Mouse (Mus musculus) cerebellum, adult 11 months (tissue): ENCODE data around the gene Htr5b.

Source experiments
- DNase-seq: peaks from one replicate; pipeline ENCODE4 v3.0.0; 2022

Gene Htr5b

DNA sequence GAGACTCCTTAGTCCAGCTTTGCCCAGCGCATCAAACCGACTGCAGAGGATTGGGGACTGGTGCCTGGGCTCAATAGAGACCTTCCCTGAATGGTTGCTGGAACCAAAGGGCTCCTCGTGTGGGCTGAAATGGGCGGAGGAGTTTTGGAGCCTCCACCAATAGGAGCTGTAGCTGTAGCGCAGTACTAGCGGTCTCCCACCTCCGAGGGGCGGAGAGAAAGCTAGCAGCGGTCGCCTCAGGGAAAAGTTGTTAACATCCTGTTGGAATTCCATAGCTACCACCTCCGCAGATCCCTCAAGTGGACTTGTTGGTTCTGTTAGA lies at the start of gene Htr5b:
Htr5b (minus strand) TSS at position 67 of the 322 bp plus-strand sequence.
- DNase-seq, result no peak

DNA sequence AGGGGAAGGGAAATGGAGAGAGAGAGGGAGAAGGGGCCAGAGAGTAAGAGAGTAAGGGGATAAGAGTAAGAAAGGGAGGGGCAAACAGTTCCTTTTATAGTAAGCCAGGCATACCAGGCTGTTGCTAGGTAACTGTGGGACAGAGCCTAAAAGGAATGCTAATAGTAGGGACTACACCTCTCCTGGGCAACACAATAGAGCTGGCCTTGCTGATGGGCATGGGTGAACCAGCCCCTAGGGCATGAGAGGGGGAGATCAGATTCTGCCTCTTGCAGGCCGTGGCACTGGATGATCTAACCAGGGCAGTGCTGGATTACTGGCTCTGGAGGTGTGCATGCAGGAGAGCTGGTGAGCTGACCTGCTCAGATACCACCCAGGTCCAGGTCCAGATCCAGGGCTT lies 49.2 kb upstream of the Htr5b start:
- DNase-seq, result no peak

DNA sequence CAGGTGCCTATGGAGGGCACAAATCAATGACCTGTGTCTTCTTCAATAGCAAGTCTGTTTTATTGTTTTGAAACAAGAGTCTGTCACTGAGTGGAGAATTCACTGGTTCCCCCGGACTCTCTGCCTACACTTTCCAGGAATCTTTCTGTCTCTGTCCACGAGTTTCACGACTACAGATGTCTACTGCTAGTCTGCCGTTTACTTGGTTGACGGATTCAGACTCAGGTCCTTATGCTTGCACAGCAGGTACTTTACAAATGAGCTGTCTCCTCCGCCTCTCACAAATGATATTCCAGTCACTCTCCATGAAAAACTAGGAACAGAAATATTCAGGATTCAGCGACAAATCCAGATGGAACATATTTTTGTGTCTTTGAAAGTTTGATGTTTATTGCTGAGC lies 42.3 kb upstream of the Htr5b start:
- no peak for DNase-seq

DNA sequence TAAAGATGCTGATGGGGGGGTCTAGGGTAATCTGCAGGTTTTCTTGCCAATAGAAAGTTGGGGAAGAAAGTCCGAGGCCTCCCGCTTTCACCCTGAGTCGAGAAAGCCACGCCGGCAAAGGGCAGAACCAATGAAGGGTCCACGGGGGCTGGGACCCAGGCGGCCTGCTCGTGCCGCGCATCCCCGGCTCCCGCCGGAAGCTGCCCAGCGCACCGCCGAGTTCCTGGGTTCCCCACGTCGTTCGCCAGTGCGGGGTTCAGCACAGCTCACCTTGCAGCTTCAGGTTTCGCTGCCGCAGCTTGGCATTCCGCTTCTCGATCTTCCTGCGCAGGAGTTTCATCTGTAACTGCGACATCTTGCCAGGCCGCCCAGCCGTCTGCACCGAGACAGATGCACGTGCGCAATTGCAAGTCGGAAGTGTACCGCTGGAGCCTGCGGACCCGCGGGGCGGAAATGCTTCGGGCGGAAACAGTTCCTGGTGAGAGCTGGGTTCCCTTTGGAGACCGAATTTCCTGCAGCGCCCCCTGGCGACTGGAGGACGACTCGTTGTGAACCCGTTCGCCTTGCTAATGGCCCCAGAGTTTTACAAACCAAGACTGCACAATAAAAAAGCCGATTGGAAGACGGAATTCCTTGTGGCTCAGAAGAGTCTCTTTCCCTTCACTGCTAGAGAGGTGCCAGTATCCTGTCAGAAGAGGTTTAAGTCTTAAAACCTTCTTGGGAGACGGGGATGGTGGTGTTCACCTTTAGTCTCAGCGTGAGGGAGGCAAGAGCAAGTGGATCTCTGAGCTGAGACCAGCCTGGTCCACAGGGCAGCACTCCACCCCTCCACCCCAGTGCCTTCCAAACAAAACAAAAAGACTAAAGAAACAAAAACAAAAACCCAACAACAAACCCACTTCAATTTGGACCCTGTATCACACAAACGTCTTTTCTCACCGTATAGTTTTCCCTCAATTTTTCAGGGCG lies 39.5 kb upstream of the Htr5b start, which contains the start of gene Ddx18:
Ddx18 (minus strand) TSS at position 469 of the 969 bp plus-strand sequence.
- DNase-seq, result peak; percentile 95

DNA sequence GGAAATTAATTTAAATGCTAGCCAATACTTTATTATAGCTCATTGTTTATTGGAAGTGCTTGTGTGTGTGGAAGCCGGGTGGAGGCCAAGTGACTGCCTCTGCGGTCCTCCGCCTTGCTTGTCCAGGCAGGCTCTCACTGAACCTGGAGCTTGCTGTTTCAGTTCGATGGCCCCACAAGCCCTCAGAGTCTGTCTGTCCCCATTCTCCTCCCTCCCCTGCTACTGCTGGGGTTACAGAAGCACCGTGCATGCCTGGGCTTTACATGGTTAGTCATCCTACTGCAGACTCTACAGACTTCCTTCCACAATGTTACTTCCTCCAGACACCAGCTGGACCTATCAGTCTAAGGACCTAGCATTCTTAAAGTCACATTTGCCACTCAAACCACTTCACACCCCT lies 29.6 kb upstream of the Htr5b start:
- no peak for DNase-seq

DNA sequence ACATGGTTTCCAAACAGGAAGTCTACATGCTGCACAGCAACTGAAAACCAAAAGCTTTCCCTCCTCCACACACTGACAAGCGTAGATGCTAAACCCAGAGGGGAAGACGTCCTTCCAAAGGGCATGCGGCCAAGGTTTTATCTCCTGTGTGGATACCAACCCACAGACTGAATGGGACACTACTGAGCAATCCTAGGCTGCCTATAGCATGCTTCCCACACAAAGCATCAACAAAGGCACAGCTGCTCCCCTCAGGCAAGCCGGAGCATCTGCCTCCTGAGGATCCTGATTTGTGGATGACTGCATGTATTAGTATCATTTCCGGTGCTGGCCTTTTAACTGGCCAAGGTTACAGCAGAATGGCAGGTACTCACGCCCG lies 23.2 kb upstream of the Htr5b start:
- DNase-seq, result no peak

DNA sequence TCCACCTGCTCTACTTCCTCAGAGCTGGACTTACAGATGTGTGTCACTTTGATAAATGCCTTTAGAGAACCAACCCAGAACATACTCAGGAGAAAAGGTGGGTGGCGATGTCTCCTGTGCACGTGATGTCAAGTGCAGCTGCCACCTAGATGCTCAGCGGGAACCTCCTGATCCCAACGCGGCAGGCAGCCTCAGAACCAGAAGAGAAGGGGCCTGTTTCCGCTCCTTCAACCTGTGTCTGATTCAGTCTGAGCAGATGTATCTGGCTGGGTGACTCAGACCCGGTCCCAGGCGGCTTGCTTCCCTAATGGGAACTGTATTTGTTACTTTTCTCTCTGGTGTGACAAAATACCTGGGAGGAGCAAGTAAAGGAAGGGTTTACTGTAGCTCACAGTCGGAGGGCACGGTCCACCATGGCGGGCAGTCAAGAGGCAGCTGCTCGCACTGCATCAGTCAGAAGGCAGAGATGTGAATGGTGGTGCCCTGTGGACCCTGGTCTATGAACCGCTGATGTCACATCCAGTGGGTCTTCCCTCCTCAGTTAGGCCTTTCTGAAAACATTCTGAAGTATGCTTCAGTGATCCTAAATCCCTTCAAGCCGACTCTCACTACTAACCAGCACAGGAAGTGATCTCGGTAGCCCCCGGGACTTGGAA lies 22.7 kb upstream of the Htr5b start:
- no peak for DNase-seq

DNA sequence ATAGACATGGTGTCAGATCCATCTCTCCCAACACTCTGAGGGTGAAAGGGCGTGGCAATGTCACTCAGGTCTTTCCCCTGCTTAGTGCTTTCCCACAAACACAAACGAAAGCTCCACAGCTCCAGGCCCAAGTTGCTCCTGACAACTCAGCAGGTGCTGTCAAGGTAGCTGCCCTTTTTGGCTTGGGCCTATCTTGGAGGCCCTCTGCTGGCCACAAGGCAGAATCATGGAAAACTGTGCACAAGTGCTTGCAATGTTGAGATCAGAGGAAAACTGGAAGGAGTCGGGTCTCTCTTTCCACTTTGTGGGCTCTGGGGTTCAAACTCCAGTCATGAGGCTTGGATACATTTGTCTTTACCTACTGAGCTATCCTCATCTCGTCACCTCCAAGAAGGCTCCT lies 21.2 kb upstream of the Htr5b start:
- DNase-seq, result no peak

DNA sequence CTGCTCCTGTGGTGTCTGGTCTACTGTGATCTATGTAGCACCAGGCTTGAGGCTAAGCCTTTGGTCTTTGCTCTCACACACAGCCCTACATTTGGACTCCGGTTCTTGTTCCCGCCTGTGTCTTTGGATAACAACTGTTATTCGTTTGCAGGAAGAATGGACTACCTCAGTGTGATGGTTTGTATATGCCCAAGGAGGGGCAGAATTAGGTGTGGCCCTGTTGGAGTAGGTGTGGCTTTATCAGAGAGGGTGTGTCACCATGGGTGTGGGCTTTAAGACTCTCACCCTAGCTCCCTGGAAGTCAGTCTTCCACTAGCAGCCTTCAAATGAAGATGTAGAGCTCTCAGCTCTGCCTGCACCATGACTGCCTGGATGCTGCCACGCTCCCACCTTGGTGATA lies 20.4 kb upstream of the Htr5b start:
- DNase-seq, result no peak

DNA sequence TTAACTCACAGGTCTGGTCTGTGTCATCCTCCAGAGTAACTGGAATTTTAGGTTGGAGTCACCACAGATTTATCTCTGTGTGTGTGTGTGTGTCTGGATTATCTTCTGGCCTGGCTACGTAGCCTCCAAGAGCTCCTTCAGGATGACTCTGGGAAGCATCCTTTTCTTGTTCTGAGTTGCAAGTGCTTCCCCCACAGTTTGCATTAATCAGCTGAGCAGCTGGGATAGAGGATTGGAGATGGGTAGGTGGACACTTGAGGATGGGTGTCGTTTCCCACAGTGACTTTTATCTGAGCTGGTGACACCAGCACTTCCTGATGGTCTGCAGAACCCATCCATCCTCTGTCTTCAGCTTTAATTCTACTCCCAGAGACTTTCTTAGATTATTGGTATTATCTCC lies 18.6 kb upstream of the Htr5b start:
- DNase-seq, result no peak

DNA sequence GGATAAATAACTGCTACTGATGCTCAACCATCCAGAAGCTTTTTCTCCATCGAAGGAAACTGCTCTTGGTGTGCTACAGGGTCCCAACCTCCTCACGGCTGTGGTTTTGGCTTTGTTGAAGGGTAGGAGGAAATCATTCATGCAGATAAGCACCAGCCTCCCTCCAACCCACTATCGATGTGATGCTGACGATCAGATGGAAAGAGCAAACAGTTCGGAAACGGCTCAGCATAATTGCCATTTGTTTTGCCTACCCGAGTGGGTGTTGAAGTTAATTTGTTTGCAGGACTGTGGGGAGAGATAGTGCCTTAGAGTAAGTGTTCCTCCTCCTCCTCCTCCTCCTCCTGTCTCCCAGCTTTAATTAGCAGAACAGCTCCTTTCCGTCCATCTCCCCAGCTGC lies 12.1 kb upstream of the Htr5b start:
- DNase-seq, result no peak

DNA sequence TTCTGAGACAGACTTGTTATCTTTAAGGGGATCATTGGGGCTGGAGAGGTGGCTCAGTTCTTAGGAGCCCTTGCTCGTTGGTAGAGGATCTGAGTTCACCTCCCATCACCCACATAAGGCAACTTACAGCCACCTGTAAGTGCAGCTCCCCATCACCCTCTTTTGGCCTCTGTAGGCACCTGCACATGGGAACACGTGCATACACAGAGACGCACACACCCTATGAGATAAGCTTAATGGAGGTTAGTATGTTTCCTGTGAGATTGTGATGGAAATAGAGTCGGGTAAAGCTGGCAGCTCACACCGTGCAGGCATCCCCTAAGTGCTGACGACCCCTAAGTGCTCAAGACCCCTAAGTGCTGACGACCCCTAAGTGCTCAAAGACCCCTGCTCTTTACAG lies 3.2 kb upstream of the Htr5b start:
- no peak for DNase-seq

DNA sequence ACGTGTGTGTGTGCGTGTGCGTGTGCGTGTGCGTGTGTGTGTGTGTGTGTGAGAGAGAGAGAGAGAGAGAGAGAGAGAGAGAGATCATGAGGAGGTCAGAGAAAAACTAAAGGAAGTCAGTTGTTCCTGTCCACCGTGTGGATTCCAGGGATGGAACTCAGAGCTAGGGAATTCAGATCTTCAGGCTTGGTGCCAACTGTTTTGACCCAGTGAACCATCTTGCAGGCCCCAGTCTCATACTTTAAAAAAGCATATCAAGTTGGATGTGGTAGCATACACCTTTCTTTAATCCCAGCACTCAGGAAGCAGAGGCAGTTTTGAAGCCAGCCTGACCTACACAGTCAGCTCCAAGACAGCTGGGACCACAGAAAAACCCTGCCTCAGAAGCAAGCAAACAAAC lies 1.0 kb upstream of the Htr5b start:
- DNase-seq, result no peak

DNA sequence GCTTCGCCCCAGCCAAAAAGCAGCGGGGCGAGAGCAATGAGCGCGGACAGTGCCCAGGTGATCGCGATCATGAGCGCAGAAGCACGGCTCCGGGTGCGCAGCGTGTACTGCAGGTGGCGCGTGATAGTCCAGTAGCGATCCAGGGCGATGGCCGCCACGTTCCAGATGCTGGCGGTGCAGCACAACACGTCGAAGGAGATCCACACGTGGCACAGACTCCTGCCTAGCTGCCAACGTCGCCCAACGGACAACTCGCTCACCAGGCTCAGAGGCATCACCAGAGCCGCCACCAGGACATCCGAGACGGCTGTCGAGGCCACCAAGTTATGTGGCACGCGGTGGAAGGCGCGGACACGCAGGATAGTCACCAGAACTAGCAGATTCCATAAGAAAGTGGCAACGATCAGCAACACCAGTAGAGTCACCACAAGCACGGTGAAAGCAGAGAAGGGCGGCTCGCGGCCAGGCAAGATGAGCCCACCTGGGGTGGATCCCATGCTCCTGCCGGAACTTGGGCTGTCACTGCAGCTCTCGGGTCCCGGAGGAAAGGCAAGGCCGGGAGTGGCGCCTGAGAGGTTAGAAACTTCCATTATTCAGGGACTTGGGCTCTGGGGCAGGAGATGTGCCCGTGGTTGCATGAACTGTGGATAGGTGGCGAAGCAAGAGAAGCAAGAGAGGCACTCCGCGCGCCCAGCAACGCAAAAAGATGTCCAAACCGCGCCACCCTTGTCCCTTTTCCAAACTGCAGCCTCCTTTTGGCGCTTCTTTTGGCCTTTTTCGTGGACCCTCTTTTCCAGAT lies 466 bp downstream of the Htr5b start:
- DNase-seq, result no peak

DNA sequence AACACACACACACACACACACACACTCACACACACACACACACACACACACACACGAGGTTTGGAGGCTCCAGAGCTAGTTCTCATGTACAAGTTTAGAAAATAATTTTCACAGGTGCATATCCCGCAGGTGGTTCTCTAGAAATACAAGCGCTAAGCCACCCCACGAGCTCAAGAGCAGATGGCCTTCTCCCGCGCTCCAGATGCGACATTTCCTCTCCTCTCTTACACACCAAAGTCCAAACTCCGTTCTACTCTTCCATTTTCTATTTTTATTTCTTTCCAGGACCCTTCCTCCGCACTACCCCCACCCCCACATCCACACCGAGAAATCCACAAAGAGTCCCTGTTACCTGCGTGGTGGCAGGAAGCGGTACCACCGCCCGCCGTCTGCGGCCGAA lies 1.2 kb downstream of the Htr5b start:
- DNase-seq, result no peak

DNA sequence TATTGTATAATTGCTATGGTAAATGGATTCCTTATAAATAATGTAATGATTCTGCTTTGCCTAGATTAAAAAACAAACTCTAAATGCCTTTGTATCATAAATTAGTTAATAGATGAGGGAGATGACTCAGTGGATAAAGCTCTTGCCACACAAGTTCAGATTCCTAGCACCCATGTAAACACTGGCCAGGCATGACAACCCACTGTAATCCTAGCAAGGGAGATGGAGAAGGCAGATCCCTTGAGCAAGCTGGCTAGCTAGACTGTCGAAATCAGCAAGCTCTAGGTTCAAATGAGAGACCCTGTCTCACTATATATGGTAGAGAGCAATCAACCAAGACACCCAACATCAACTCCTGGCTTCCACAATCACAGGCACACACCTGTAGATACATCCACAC lies 9.7 kb downstream of the Htr5b start:
- DNase-seq, result no peak

DNA sequence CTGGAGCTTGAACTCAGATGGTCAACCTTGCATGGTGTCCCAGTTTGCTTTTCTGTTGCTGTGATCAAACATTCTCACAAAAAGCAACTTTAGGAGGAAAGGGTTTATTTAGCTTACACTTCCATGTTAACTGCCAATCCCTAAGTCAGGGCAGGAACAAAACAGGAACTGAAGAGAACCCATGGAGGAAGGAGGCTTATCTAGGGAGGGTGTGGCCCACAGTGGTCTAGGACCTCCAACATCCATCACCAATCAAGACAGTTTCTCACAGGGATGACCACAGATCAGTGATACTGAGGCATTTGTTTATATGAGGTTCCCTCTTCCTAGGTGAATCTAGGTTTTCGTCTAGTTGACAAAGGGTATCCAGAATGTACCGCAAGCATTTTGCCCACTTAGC lies 16.3 kb downstream of the Htr5b start:
- no peak for DNase-seq

DNA sequence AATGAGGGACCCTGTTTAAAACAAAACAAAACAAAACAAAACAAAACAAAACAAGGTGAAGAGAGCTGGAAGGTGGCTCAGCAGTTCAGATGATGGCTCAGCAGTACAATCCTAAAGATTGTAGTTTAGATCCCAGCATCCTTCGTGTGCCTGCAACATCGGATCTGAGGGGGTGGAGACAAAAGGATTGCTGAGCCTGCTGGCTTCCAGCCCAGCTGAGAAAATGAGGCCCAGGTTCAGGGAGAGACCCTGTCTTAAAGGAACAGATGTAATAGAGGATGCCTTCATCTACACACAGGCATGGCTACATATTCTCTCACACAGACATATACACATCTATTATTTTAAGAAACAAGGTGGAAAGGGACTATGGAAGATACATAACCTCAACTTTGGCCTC lies 17.1 kb downstream of the Htr5b start:
- no peak for DNase-seq

DNA sequence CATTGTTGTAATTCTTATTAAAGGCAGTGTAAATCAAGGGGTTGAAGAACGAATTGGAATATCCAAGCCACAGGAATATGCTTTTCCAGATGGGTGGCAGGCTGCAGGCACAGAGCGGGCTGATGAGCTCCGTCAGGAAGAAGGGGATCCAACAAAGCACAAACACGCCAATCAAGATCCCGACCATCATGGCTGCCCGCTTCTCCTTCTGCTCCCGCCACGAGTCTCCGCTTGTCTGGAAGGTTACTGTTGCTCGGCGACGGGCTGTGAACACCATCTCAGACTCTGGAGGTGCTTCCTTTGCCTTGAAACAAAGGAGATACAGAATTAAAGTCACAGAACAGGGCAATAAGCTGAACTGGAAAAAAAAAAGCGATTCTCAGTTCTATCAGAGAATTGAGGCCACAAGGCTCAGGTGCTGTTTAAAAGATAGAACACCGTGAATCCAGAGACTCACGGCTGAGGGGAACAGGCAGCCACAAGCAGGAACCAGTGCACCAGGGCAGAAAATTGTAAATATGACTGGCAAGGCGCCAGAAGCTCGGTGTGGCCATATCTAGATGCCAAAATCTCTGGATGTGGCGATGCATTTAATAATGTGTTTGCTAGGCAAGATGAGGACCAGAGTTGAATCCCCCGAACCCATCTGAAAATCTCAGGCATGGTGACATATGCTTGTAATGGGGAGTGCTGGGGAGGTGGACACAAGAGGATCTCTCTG lies 17.7 kb downstream of the Htr5b start:
- no peak for DNase-seq

DNA sequence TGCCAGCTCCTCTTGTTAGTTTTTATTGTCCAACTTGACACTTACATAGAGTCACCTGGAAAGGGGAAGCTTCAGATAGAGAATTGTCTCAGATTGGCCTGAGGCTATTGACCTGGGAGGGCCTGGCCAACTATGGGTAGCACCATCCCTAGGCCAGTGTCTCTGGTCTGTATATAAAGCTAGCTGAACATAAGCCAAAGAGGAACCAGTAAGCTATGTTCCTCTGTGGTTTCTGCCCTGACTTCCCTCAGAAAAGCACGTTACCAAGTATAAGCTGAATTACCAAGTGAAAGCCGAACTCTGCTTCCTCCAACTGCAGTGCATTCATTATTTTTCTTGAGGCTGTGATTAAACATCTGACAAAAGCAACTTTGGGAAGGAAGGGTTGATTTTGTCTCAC lies 19.5 kb downstream of the Htr5b start:
- DNase-seq, result no peak

DNA sequence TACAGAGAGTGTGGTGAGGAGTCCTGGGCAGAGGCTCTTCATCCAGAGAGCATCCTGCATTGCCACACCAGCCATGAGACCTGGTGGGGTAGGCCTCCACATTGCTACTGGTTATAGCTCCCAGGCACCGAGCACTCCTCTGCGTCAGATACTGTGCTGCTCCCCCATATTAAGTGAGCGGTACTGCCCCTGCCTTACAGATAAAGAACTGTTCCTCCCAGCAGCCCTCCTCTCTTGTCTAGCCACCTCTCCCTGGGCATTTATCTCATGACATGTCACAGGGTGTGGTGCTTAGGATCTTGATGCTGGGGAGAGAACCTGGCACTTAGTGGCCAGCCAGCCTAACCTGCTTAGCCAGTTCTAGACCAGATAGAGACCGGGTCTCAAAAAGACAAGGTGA lies 31.2 kb downstream of the Htr5b start:
- DNase-seq, result no peak

DNA sequence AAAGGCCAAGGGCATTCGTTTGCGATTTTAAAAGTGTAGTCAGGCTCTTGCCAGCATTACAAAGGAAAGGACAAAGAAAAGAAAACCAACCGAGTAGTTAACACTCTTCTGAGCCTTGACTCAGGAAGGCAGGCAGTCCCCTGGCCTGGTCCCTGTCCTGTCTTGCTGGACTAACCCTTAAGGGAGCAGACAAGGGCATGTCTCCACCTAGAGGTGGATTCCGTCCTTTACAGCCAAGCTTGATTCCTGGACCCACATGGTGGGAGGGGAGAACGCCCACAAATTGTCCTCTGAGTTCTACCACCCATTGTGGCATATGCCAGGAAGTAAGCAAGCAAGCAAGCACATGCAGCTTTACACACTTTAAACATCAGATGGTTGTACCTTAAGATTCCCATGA lies 38.0 kb downstream of the Htr5b start:
- no peak for DNase-seq

DNA sequence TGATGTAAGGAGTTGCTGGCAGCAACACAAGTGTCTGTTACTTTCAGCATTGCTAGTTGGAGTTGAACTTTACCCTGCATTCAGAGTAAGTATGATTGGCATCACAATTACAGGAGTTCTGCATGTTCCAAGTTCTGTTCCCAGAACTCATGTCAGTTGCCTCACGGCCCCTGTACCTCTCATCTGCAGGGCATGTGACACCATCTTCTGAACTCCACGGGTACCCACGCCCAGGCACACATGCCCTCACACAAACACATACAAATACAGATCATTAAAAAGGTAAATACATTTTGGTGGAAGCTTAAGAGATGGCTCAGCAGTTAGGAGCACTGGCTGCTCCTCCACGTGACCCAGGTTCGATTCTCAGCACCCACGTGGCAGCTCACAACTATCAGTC lies 41.5 kb downstream of the Htr5b start:
- no peak for DNase-seq
